Mouse (Mus musculus) left cerebral cortex, adult 9 months (tissue): ENCODE results near the gene Slc39a11.
"Not testable (repeated sequence)": the region's sequence is repeated elsewhere in the genome, so short reads cannot be mapped to it uniquely, and the experiment has no call there.

Experiments used
- DNase-seq, 2 experiments: peaks; one replicate each; pipeline ENCODE4 v3.0.0; 2022; ENCODE audit warnings: low spot score in 2 of 2

The Slc39a11 gene

GRCm38 (mm10) chr11:113667122-113667521 is 17.2 kb upstream of the Slc39a11 start:
- no peak for DNase-seq

- no peak for DNase-seq
These were observed 16.8 kb upstream of the Slc39a11 start for GRCm38 (mm10) chr11:113666648-113667047.

- no peak for DNase-seq
These were observed 16.3 kb upstream of the Slc39a11 start for GRCm38 (mm10) chr11:113666205-113666604.

GRCm38 (mm10) chr11:113664279-113664678 is 14.4 kb upstream of the Slc39a11 start:
- no peak for DNase-seq

GRCm38 (mm10) chr11:113661835-113662351 is 12.0 kb upstream of the Slc39a11 start:
- no peak for DNase-seq

GRCm38 (mm10) chr11:113660940-113661339 is 11.1 kb upstream of the Slc39a11 start:
- DNase-seq, result no peak

- DNase-seq, result not testable (repeated sequence)
These were observed 10.3 kb upstream of the Slc39a11 start for GRCm38 (mm10) chr11:113660213-113660612.

GRCm38 (mm10) chr11:113658763-113659162 is 8.9 kb upstream of the Slc39a11 start:
- no peak for DNase-seq

- DNase-seq, result no peak
These were observed 8.4 kb upstream of the Slc39a11 start for GRCm38 (mm10) chr11:113658319-113658718.

GRCm38 (mm10) chr11:113657221-113657620 is 7.3 kb upstream of the Slc39a11 start:
- no peak for DNase-seq

GRCm38 (mm10) chr11:113656511-113656932 is 6.6 kb upstream of the Slc39a11 start:
- no peak for DNase-seq

GRCm38 (mm10) chr11:113654561-113655270 is 4.8 kb upstream of the Slc39a11 start:
- DNase-seq, result peak in 1 of 2 experiments; percentile 60

GRCm38 (mm10) chr11:113654105-113654504 is 4.2 kb upstream of the Slc39a11 start:
- no peak for DNase-seq

- DNase-seq, result no peak
These were observed 2.6 kb upstream of the Slc39a11 start for GRCm38 (mm10) chr11:113652516-113652915.

- no peak for DNase-seq
These were observed 2.0 kb upstream of the Slc39a11 start for GRCm38 (mm10) chr11:113651907-113652273.

- no peak for DNase-seq
These were observed 1.5 kb upstream of the Slc39a11 start for GRCm38 (mm10) chr11:113651206-113651906.

GRCm38 (mm10) chr11:113648690-113649352 is 1.1 kb downstream of the Slc39a11 start, which contains the start of gene Cog1:
TSS of gene Cog1 (plus strand) at chr11:113649169.
- DNase-seq, result no peak

GRCm38 (mm10) chr11:113648152-113648551 is 1.7 kb downstream of the Slc39a11 start:
- DNase-seq, result peak in 1 of 2 experiments; percentile 81

- no peak for DNase-seq
These were observed 4.7 kb downstream of the Slc39a11 start for GRCm38 (mm10) chr11:113645181-113645580.

- DNase-seq, result no peak
These were observed 11.2 kb downstream of the Slc39a11 start for GRCm38 (mm10) chr11:113638680-113639079.

GRCm38 (mm10) chr11:113634699-113635121 is 15.2 kb downstream of the Slc39a11 start:
- DNase-seq, result no peak

GRCm38 (mm10) chr11:113633398-113633797 is 16.5 kb downstream of the Slc39a11 start:
- no peak for DNase-seq
